In genomic region chrX:101254740-101255139, GRCm38 (mm10) we compare ENCODE assay signal across 8 mouse cellular contexts. TPM values are rescaled to one million over a fixed set of nuclear protein-coding genes. Genes with fewer than 3 reads are reported as not detected.
A peak's percentile ranks its signal among the peaks of the same experiment; 100 is the strongest.
DNase-seq lines count a peak whose midpoint lies in the region; ATAC-seq lines count a peak whose summit lies in the region.

No protein-coding gene starts in this region.

- WGBS in heart, embryonic 11.5 days (ENCODE audit: insufficient replicate concordance), result 19% methylated on average over 26 of the region's 26 CpGs
- WGBS in forebrain, embryonic 13.5 days, result 13% methylated on average over 26 of the region's 26 CpGs
- WGBS in limb, embryonic 11.5 days, result 17% methylated on average over 26 of the region's 26 CpGs

- DNase-seq in heart, postnatal 10 days, result no peak
- peak; percentile 8 for DNase-seq in NIH3T3 (ENCODE audit: low read depth)
- DNase-seq in limb, embryonic 11.5 days (ENCODE audit: low spot score), result no peak
- peak; percentile 28 for DNase-seq in neural tube, embryonic 10.5 days (ENCODE audit: extremely low spot score, low spot score)
- DNase-seq in layer of hippocampus, adult 9-10 months (ENCODE audit: low spot score), result no peak
- no peak for DNase-seq in spleen, postnatal 36 days (ENCODE audit: low spot score in 2 of 2)

- H3K9ac ChIP-seq in heart, embryonic 11.5 days (ENCODE audit: low read depth, low read length), result peak overlapping the region; percentile 67
- H3K9ac ChIP-seq in forebrain, embryonic 13.5 days, result peak overlapping the region; percentile 62
- peak overlapping the region; percentile 73 for H3K9ac ChIP-seq in limb, embryonic 11.5 days (ENCODE audit: low read length)

- H3K27ac ChIP-seq in heart, embryonic 11.5 days (ENCODE audit: low read depth, low read length), result peak overlapping the region; percentile 57; the same call in 1 of the 2 replicates
- no peak overlapping the region for H3K27ac ChIP-seq in forebrain, embryonic 13.5 days
- no peak overlapping the region for H3K27ac ChIP-seq in limb, embryonic 11.5 days (replicated peaks; ENCODE audit: low read depth, low read length)

- peak overlapping the region; percentile 65 for H3K4me3 ChIP-seq in heart, embryonic 11.5 days (ENCODE audit: low read depth, low read length)
- H3K4me3 ChIP-seq in forebrain, embryonic 13.5 days, result peak overlapping the region; percentile 49
- peak overlapping the region; percentile 60 for H3K4me3 ChIP-seq in limb, embryonic 11.5 days (ENCODE audit: low read depth, low read length)

- peak; percentile 16; the same call in 1 of the 2 replicates for ATAC-seq in heart, embryonic 11.5 days (replicated peaks; ENCODE audit: insufficient number of reproducible peaks, low FRiP score, low TSS enrichment)
- no peak for ATAC-seq in forebrain, embryonic 13.5 days
- peak; percentile 11; the same call in 1 of the 2 replicates for ATAC-seq in limb, embryonic 11.5 days (ENCODE audit: insufficient number of reproducible peaks, low FRiP score, low TSS enrichment, low read depth)

- H3K4me2 ChIP-seq in heart, embryonic 11.5 days, result peak overlapping the region; percentile 69
- H3K4me2 ChIP-seq in forebrain, embryonic 13.5 days, result peak overlapping the region; percentile 73
- H3K4me2 ChIP-seq in limb, embryonic 11.5 days (ENCODE audit: low read depth, severe bottlenecking), result peak overlapping the region; percentile 58

- H3K27me3 ChIP-seq in heart, embryonic 11.5 days (ENCODE audit: control insufficient read depth, insufficient read depth, low read length), result 0 out of 2 replicates have a peak, but pooled peaks cover 3% of the 10 kb centered on the region
- H3K27me3 ChIP-seq in forebrain, embryonic 13.5 days, result no peaks in the 10 kb centered on the region
- 0 out of 2 replicates have a peak, but pooled peaks cover 2% of the 10 kb centered on the region for H3K27me3 ChIP-seq in limb, embryonic 11.5 days (ENCODE audit: control insufficient read depth, insufficient read depth, low read length)

- H3K4me1 ChIP-seq in heart, embryonic 11.5 days (ENCODE audit: control insufficient read depth, insufficient read depth, low read length), result peaks cover 5% of the 10 kb centered on the region; the same call in 1 of the 2 replicates
- peaks cover 10% of the 10 kb centered on the region; the same call in 1 of the 2 replicates for H3K4me1 ChIP-seq in forebrain, embryonic 13.5 days
- peaks cover 3% of the 10 kb centered on the region; the same call in 1 of the 2 replicates for H3K4me1 ChIP-seq in limb, embryonic 11.5 days (ENCODE audit: control insufficient read depth, insufficient read depth, low read length)

- no peaks in the 10 kb centered on the region for H3K9me3 ChIP-seq in heart, embryonic 11.5 days (replicated peaks; ENCODE audit: control insufficient read depth, low read length)
- no peaks in the 10 kb centered on the region for H3K9me3 ChIP-seq in forebrain, embryonic 13.5 days (replicated peaks)
- no peaks in the 10 kb centered on the region for H3K9me3 ChIP-seq in limb, embryonic 11.5 days (ENCODE audit: control insufficient read depth, low read length)

- intact Hi-C loops in heart, postnatal 10 days (cut with DNase I), result loop anchor here (2.0 to 10.0 kb wide), 2 partner anchors 18 to 120 kb away; no protein-coding TSS in a partner anchor

- H3K36me3 ChIP-seq in heart, embryonic 11.5 days (ENCODE audit: control insufficient read depth, insufficient read depth, low read length), result no peaks in the 10 kb centered on the region
- H3K36me3 ChIP-seq in forebrain, embryonic 13.5 days (ENCODE audit: poor library complexity, severe bottlenecking), result peaks cover 7% of the 10 kb centered on the region; the same call in 1 of the 2 replicates
- H3K36me3 ChIP-seq in limb, embryonic 11.5 days (ENCODE audit: control insufficient read depth, insufficient read depth, low read length), result no peaks in the 10 kb centered on the region; the same call in 1 of the 2 replicates

RNA-seq across cellular contexts. Expression of gene Foxo4, which starts 0.4 kb away (rescaled TPM):
- polyA plus RNA-seq in heart, embryonic 11.5 days (2014; fragmentation: Nextera tagmentation; extraction: Ambion mirVana), result 2.8 and 2.9 TPM in 2 replicates
- total RNA-seq in heart, postnatal 10 days (2021), result 10 to 100 TPM; 30.7 to 35.0 TPM
- 1.3 TPM in 2 replicates for polyA plus RNA-seq in forebrain, embryonic 13.5 days (2015; fragmentation: Nextera tagmentation; extraction: Ambion mirVana)
- 7.3 and 8.8 TPM in 2 replicates for polyA plus RNA-seq in limb, embryonic 11.5 days (2014; fragmentation: Nextera tagmentation; extraction: Ambion mirVana)

RNA-seq across cellular contexts. Expression of gene Gm614, which starts 9.1 kb away (rescaled TPM):
- polyA plus RNA-seq in heart, embryonic 11.5 days (2014; fragmentation: Nextera tagmentation; extraction: Ambion mirVana), result not detected in 2 replicates
- under 1 TPM; 0.36 to 0.62 TPM for total RNA-seq in heart, postnatal 10 days (2021)
- not detected in 2 replicates for polyA plus RNA-seq in forebrain, embryonic 13.5 days (2015; fragmentation: Nextera tagmentation; extraction: Ambion mirVana)
- polyA plus RNA-seq in limb, embryonic 11.5 days (2014; fragmentation: Nextera tagmentation; extraction: Ambion mirVana), result not detected in 2 replicates

RNA-seq across cellular contexts. Expression of gene Il2rg, which starts 13.3 kb away (rescaled TPM):
- polyA plus RNA-seq in heart, embryonic 11.5 days (2014; fragmentation: Nextera tagmentation; extraction: Ambion mirVana), result 12.2 and 14.4 TPM in 2 replicates
- 10 to 100 TPM; 16.8 to 21.4 TPM for total RNA-seq in heart, postnatal 10 days (2021)
- polyA plus RNA-seq in forebrain, embryonic 13.5 days (2015; fragmentation: Nextera tagmentation; extraction: Ambion mirVana), result 2.3 and 2.4 TPM in 2 replicates
- polyA plus RNA-seq in limb, embryonic 11.5 days (2014; fragmentation: Nextera tagmentation; extraction: Ambion mirVana), result 4.4 and 4.6 TPM in 2 replicates

RNA-seq across cellular contexts. Expression of gene Gm20489, which starts 14.1 kb away (rescaled TPM):
- polyA plus RNA-seq in heart, embryonic 11.5 days (2014; fragmentation: Nextera tagmentation; extraction: Ambion mirVana), result not detected in 2 replicates
- total RNA-seq in heart, postnatal 10 days (2021), result not detected
- polyA plus RNA-seq in forebrain, embryonic 13.5 days (2015; fragmentation: Nextera tagmentation; extraction: Ambion mirVana), result not detected in 2 replicates
- polyA plus RNA-seq in limb, embryonic 11.5 days (2014; fragmentation: Nextera tagmentation; extraction: Ambion mirVana), result not detected in 2 replicates

RNA-seq across cellular contexts. Expression of gene Med12, which starts 19.1 kb away (rescaled TPM):
- polyA plus RNA-seq in heart, embryonic 11.5 days (2014; fragmentation: Nextera tagmentation; extraction: Ambion mirVana), result 32.0 and 35.9 TPM in 2 replicates
- total RNA-seq in heart, postnatal 10 days (2021), result 10 to 100 TPM; 26.8 to 29.4 TPM
- 31.3 and 31.7 TPM in 2 replicates for polyA plus RNA-seq in forebrain, embryonic 13.5 days (2015; fragmentation: Nextera tagmentation; extraction: Ambion mirVana)
- polyA plus RNA-seq in limb, embryonic 11.5 days (2014; fragmentation: Nextera tagmentation; extraction: Ambion mirVana), result 57.6 and 58.2 TPM in 2 replicates

Comparison
In these comparisons a context has a peak if more than half of its experiments do, and no peak if none do; other contexts are left out.
1. DNase-seq: peak in NIH3T3 (single experiment) and neural tube, embryonic 10.5 days (single experiment); none in heart, postnatal 10 days (0 of 2), limb, embryonic 11.5 days (single experiment), layer of hippocampus, adult 9-10 months (single experiment) and spleen, postnatal 36 days (0 of 2).
2. Peak in every context shown above with its lines, with median percentiles within 50 percentile points of each other: H3K4me2 ChIP-seq, H3K4me3 ChIP-seq and H3K9ac ChIP-seq.